Mouse (Mus musculus): ENCODE measurements around the gene Tdrkh. TPM values are rescaled to one million over a fixed set of nuclear protein-coding genes. Genes with fewer than 3 reads are reported as not detected.

The Tdrkh gene
- polyA plus RNA-seq, 1 experiment from 2014 or later = 12.5 TPM

- Histone ChIP-seq H3K36me3 (ENCODE audit: control insufficient read depth, insufficient read depth, low read length) (no peaks in the 10 kb centered on the region), H3K27me3 (ENCODE audit: control insufficient read depth, insufficient read depth, low read depth, low read length) (peaks cover 2% of the 10 kb centered on the region; the same call in 1 of the 2 replicates), H3K4me1 (replicated peaks; ENCODE audit: control insufficient read depth, insufficient read depth, low read length) (0 out of 2 replicates have a peak, but pooled peaks cover 4% of the 10 kb centered on the region), H3K4me2 (ENCODE audit: low read depth, low read length) (no peak overlapping the region), H3K9me3 (ENCODE audit: control insufficient read depth, low read length) (no peaks in the 10 kb centered on the region), H3K9ac (ENCODE audit: low read length) (no peak overlapping the region), H3K27ac (ENCODE audit: low read length) (no peak overlapping the region), H3K4me3 (ENCODE audit: low read length) (no peak overlapping the region)
- no peak for ATAC-seq (ENCODE audit: low read depth)
- 18% methylated on average over 9 of the region's 9 CpGs for WGBS
Measured at GRCm38 (mm10) chr3:94478591-94479169, 65.6 kb downstream of the Tdrkh start.

- 4% methylated on average over 11 of the region's 11 CpGs for WGBS
- 0 out of 2 replicates have a peak, but pooled peaks cover 4% of the 10 kb centered on the region for H3K4me1 ChIP-seq (replicated peaks; ENCODE audit: control insufficient read depth, insufficient read depth, low read length)
- peaks cover 2% of the 10 kb centered on the region; the same call in 1 of the 2 replicates for H3K27me3 ChIP-seq (ENCODE audit: control insufficient read depth, insufficient read depth, low read depth, low read length)
- H3K36me3 ChIP-seq (ENCODE audit: control insufficient read depth, insufficient read depth, low read length) = no peaks in the 10 kb centered on the region
- no peak overlapping the region for H3K9ac ChIP-seq (ENCODE audit: low read length)
- ATAC-seq (ENCODE audit: low read depth) = no peak
- no peaks in the 10 kb centered on the region for H3K9me3 ChIP-seq (ENCODE audit: control insufficient read depth, low read length)
- no peak overlapping the region for H3K27ac ChIP-seq (ENCODE audit: low read length)
- peak overlapping the region; percentile 36; the same call in 1 of the 2 replicates for H3K4me2 ChIP-seq (ENCODE audit: low read depth, low read length)
- H3K4me3 ChIP-seq (ENCODE audit: low read length) = no peak overlapping the region; the same call in 1 of the 2 replicates
Measured at GRCm38 (mm10) chr3:94479564-94479963, 66.5 kb downstream of the Tdrkh start.

DNA sequence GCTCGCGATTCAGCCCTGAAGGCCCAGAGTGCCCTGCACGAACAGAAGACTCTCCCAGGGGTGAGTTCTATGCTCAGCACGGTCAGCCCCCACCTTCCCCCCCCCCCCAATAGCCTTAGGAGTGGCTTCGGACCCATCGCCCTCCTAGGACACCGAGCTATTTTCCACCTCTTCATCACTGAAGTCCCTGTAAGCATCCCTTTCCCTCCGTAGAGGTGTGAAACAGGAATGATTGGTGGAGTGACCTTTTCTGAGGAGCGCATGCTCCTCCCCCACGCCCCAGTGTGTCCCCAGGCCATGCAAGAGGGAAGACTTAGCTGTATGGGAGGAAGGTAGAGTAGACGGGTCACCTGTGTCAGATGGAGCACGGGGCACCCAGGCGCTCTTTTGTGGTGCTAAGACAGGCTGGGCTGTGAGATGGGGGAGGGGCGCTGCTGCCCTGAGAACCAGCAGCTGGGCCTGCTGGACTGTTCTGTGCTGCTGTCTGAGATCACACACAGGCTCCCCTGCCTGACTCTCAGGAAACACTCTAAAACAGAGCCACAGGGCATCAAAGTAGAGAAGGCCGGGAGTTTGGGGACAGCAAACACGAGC, 67.3 kb downstream of the Tdrkh start, which contains the start of gene Riiad1:
Riiad1 (minus strand) TSS at position 51 of the 594 bp plus-strand sequence.
- Histone ChIP-seq H3K36me3 (ENCODE audit: control insufficient read depth, insufficient read depth, low read length) (no peaks in the 10 kb centered on the region), H3K4me3 (ENCODE audit: low read length) (no peak within 1 kb of the TSS; the same call in 1 of the 2 replicates), H3K27me3 (ENCODE audit: control insufficient read depth, insufficient read depth, low read depth, low read length) (peaks cover 2% of the 10 kb centered on the region; the same call in 1 of the 2 replicates), H3K4me1 (replicated peaks; ENCODE audit: control insufficient read depth, insufficient read depth, low read length) (0 out of 2 replicates have a peak, but pooled peaks cover 4% of the 10 kb centered on the region), H3K27ac (ENCODE audit: low read length) (no peak within 1 kb of the TSS), H3K9ac (ENCODE audit: low read length) (no peak within 1 kb of the TSS), H3K4me2 (ENCODE audit: low read depth, low read length) (peak within 1 kb of the TSS; percentile 36; the same call in 1 of the 2 replicates), H3K9me3 (ENCODE audit: control insufficient read depth, low read length) (no peaks in the 10 kb centered on the region)
- WGBS = 7% methylated on average over 16 of the region's 16 CpGs
- ATAC-seq (ENCODE audit: low read depth) = no peak

GRCm38 (mm10) chr3:94481429-94481828, 68.4 kb downstream of the Tdrkh start:
- Histone ChIP-seq H3K36me3 (ENCODE audit: control insufficient read depth, insufficient read depth, low read length) (no peaks in the 10 kb centered on the region), H3K9me3 (ENCODE audit: control insufficient read depth, low read length) (no peaks in the 10 kb centered on the region), H3K27me3 (ENCODE audit: control insufficient read depth, insufficient read depth, low read depth, low read length) (peaks cover 2% of the 10 kb centered on the region; the same call in 1 of the 2 replicates), H3K27ac (ENCODE audit: low read length) (no peak overlapping the region), H3K4me2 (ENCODE audit: low read depth, low read length) (no peak overlapping the region), H3K4me1 (replicated peaks; ENCODE audit: control insufficient read depth, insufficient read depth, low read length) (0 out of 2 replicates have a peak, but pooled peaks cover 4% of the 10 kb centered on the region), H3K9ac (ENCODE audit: low read length) (no peak overlapping the region), H3K4me3 (ENCODE audit: low read length) (no peak overlapping the region)
- ATAC-seq (ENCODE audit: low read depth) = no peak
- WGBS = 54% methylated on average over 4 of the region's 4 CpGs

GRCm38 (mm10) chr3:94482764-94483385, 69.8 kb downstream of the Tdrkh start:
- H3K4me2 ChIP-seq (ENCODE audit: low read depth, low read length) = no peak overlapping the region
- H3K9me3 ChIP-seq (ENCODE audit: control insufficient read depth, low read length) = no peaks in the 10 kb centered on the region
- peaks cover 7% of the 10 kb centered on the region; the same call in 1 of the 2 replicates for H3K4me1 ChIP-seq (replicated peaks; ENCODE audit: control insufficient read depth, insufficient read depth, low read length)
- no peak overlapping the region for H3K27ac ChIP-seq (ENCODE audit: low read length)
- no peaks in the 10 kb centered on the region for H3K36me3 ChIP-seq (ENCODE audit: control insufficient read depth, insufficient read depth, low read length)
- peaks cover 2% of the 10 kb centered on the region; the same call in 1 of the 2 replicates for H3K27me3 ChIP-seq (ENCODE audit: control insufficient read depth, insufficient read depth, low read depth, low read length)
- no peak for ATAC-seq (ENCODE audit: low read depth)
- 78% methylated on average over 17 of the region's 17 CpGs for WGBS
- no peak overlapping the region for H3K4me3 ChIP-seq (ENCODE audit: low read length)
- H3K9ac ChIP-seq (ENCODE audit: low read length) = no peak overlapping the region

GRCm38 (mm10) chr3:94483790-94484439, 70.8 kb downstream of the Tdrkh start:
- 25% methylated on average over 20 of the region's 20 CpGs for WGBS
- ATAC-seq (ENCODE audit: low read depth) = no peak
- no peak overlapping the region for H3K9ac ChIP-seq (ENCODE audit: low read length)

More at GRCm38 (mm10) chr3:94483790-94484439, 70.8 kb downstream of the Tdrkh start:
- Histone ChIP-seq H3K4me3 (ENCODE audit: low read length) (no peak overlapping the region), H3K36me3 (ENCODE audit: control insufficient read depth, insufficient read depth, low read length) (no peaks in the 10 kb centered on the region), H3K27me3 (ENCODE audit: control insufficient read depth, insufficient read depth, low read depth, low read length) (no peaks in the 10 kb centered on the region; the same call in 1 of the 2 replicates), H3K9me3 (ENCODE audit: control insufficient read depth, low read length) (no peaks in the 10 kb centered on the region), H3K4me1 (replicated peaks; ENCODE audit: control insufficient read depth, insufficient read depth, low read length) (peaks cover 7% of the 10 kb centered on the region; the same call in 1 of the 2 replicates), H3K27ac (ENCODE audit: low read length) (no peak overlapping the region), H3K4me2 (ENCODE audit: low read depth, low read length) (no peak overlapping the region)

Other genes with a start within 250 kb of the Tdrkh start
- not detected in 2 replicates for gene Gm10696, start 235.1 kb upstream of the Tdrkh start, polyA plus RNA-seq (2015; fragmentation: Nextera tagmentation; extraction: Ambion mirVana)
- gene Gm5286, start 216.6 kb upstream of the Tdrkh start, polyA plus RNA-seq (2015; fragmentation: Nextera tagmentation; extraction: Ambion mirVana) = not detected in 2 replicates
- not detected in 2 replicates for gene Gm4778, start 149.2 kb upstream of the Tdrkh start, polyA plus RNA-seq (2015; fragmentation: Nextera tagmentation; extraction: Ambion mirVana)
- gene Them4, start 103.2 kb upstream of the Tdrkh start, polyA plus RNA-seq (2015; fragmentation: Nextera tagmentation; extraction: Ambion mirVana) = 10.2 TPM in 2 replicates
- gene Them5, start 71.2 kb upstream of the Tdrkh start, polyA plus RNA-seq (2015; fragmentation: Nextera tagmentation; extraction: Ambion mirVana) = 0.40 and 0.73 TPM in 2 replicates
- 0.16 and 0.68 TPM in 2 replicates for gene C2cd4d, start 50.8 kb upstream of the Tdrkh start, polyA plus RNA-seq (2015; fragmentation: Nextera tagmentation; extraction: Ambion mirVana)
- 8.9 and 9.5 TPM in 2 replicates for gene Rorc, start 40.5 kb upstream of the Tdrkh start, polyA plus RNA-seq (2015; fragmentation: Nextera tagmentation; extraction: Ambion mirVana)
- gene Lingo4, start 14.8 kb upstream of the Tdrkh start, polyA plus RNA-seq (2015; fragmentation: Nextera tagmentation; extraction: Ambion mirVana) = 0.35 and 0.44 TPM in 2 replicates
- gene Mrpl9, start 30.0 kb downstream of the Tdrkh start, polyA plus RNA-seq (2015; fragmentation: Nextera tagmentation; extraction: Ambion mirVana) = 58.8 and 59.8 TPM in 2 replicates
- 0.31 and 0.49 TPM in 2 replicates for gene Oaz3, start 30.6 kb downstream of the Tdrkh start, polyA plus RNA-seq (2015; fragmentation: Nextera tagmentation; extraction: Ambion mirVana)
- gene Celf3, start 65.0 kb downstream of the Tdrkh start, polyA plus RNA-seq (2015; fragmentation: Nextera tagmentation; extraction: Ambion mirVana) = 2.3 and 3.3 TPM in 2 replicates
- gene Riiad1, start 67.1 kb downstream of the Tdrkh start, polyA plus RNA-seq (2015; fragmentation: Nextera tagmentation; extraction: Ambion mirVana) = 16.1 and 28.1 TPM in 2 replicates
- 38.6 and 45.6 TPM in 2 replicates for gene Snx27, start 169.4 kb downstream of the Tdrkh start, polyA plus RNA-seq (2015; fragmentation: Nextera tagmentation; extraction: Ambion mirVana)
- gene Gm10972, start 229.8 kb downstream of the Tdrkh start, polyA plus RNA-seq (2015; fragmentation: Nextera tagmentation; extraction: Ambion mirVana) = not detected in 2 replicates
- gene Tuft1, start 245.6 kb downstream of the Tdrkh start, polyA plus RNA-seq (2015; fragmentation: Nextera tagmentation; extraction: Ambion mirVana) = 10.9 and 11.9 TPM in 2 replicates